Mouse (Mus musculus): ENCODE results near the gene Mypop.

- TF ChIP-seq CTCF (IDR thresholded peaks at IDR 0.05; ENCODE audit: extremely low read depth, insufficient read depth, low read length) (no peak), POLR2A (IDR thresholded peaks at IDR 0.05; ENCODE audit: extremely low read depth, insufficient read depth, low read length) (no peak)
Observed at GRCm38 (mm10) chr7:18992294-18992675, 1.2 kb downstream of the Mypop start.

All from cortical plate, adult 2 months (tissue).